Mouse (Mus musculus): ENCODE data around the gene Pbld2. TPM values are rescaled to one million over a fixed set of nuclear protein-coding genes. Genes with fewer than 3 reads are reported as not detected.
A peak's percentile ranks its signal among the peaks of the same experiment; 100 is the strongest.

Pbld2 gene
- polyA plus RNA-seq, 1 experiment from 2014 or later = 15.0 TPM

GRCm38 (mm10) chr10:63065988-63066387 is 41.9 kb downstream of the Pbld2 start:
- WGBS = 7% methylated on average over 5 of the region's 5 CpGs
- no peak overlapping the region for H3K4me3 ChIP-seq (ENCODE audit: low read depth, low read length)
- peak; percentile 85 for DNase-seq (ENCODE audit: low spot score)

GRCm38 (mm10) chr10:63086304-63086703 is 62.2 kb downstream of the Pbld2 start:
- H3K4me3 ChIP-seq (ENCODE audit: low read depth, low read length) = no peak overlapping the region
- H3K9ac ChIP-seq (ENCODE audit: low read length) = no peak overlapping the region
- no peaks in the 10 kb centered on the region for H3K27me3 ChIP-seq (ENCODE audit: control insufficient read depth, insufficient read depth, low read length)
- no peak overlapping the region for H3K27ac ChIP-seq (replicated peaks)
- no peaks in the 10 kb centered on the region for H3K9me3 ChIP-seq (ENCODE audit: control insufficient read depth, low read length)
- no peaks in the 10 kb centered on the region for H3K36me3 ChIP-seq (ENCODE audit: control insufficient read depth, insufficient read depth, low read length)
- no peak for ATAC-seq (ENCODE audit: low FRiP score, low TSS enrichment)
- TF ChIP-seq CTCF (IDR thresholded peaks at IDR 0.05; ENCODE audit: low read depth) (no peak), EP300 (optimal IDR thresholded peaks at IDR 0.05) (no peak)
- WGBS = 83% methylated on average over 10 of the region's 10 CpGs
- DNase-seq (ENCODE audit: low spot score) = no peak
- no peak overlapping the region for H3K4me2 ChIP-seq (replicated peaks; ENCODE audit: low read depth)
- H3K4me1 ChIP-seq (replicated peaks; ENCODE audit: control insufficient read depth, insufficient read depth) = no peaks in the 10 kb centered on the region

More at GRCm38 (mm10) chr10:63065988-63066387, 41.9 kb downstream of the Pbld2 start:
- Histone ChIP-seq H3K27me3 (ENCODE audit: control insufficient read depth, insufficient read depth, low read length) (no peaks in the 10 kb centered on the region), H3K4me2 (replicated peaks; ENCODE audit: low read depth) (no peak overlapping the region), H3K27ac (replicated peaks) (no peak overlapping the region), H3K4me1 (replicated peaks; ENCODE audit: control insufficient read depth, insufficient read depth) (no peaks in the 10 kb centered on the region; the same call in 1 of the 2 replicates), H3K9me3 (ENCODE audit: control insufficient read depth, low read length) (no peaks in the 10 kb centered on the region), H3K9ac (ENCODE audit: low read length) (no peak overlapping the region), H3K36me3 (ENCODE audit: control insufficient read depth, insufficient read depth, low read length) (no peaks in the 10 kb centered on the region)
- peak; percentile 83 for ATAC-seq (ENCODE audit: low FRiP score, low TSS enrichment)
- TF ChIP-seq EP300 (optimal IDR thresholded peaks at IDR 0.05) (no peak), CTCF (IDR thresholded peaks at IDR 0.05; ENCODE audit: low read depth) (peak; percentile 93)

GRCm38 (mm10) chr10:63089103-63089757 is 65.1 kb downstream of the Pbld2 start:
- Histone ChIP-seq H3K4me1 (replicated peaks; ENCODE audit: control insufficient read depth, insufficient read depth) (no peaks in the 10 kb centered on the region), H3K27ac (replicated peaks) (no peak overlapping the region), H3K27me3 (ENCODE audit: control insufficient read depth, insufficient read depth, low read length) (no peaks in the 10 kb centered on the region), H3K9me3 (ENCODE audit: control insufficient read depth, low read length) (no peaks in the 10 kb centered on the region), H3K4me3 (ENCODE audit: low read depth, low read length) (peak overlapping the region; percentile 17; the same call in 1 of the 2 replicates), H3K4me2 (replicated peaks; ENCODE audit: low read depth) (peak overlapping the region; percentile 58), H3K9ac (ENCODE audit: low read length) (peak overlapping the region; percentile 38; the same call in 1 of the 2 replicates), H3K36me3 (ENCODE audit: control insufficient read depth, insufficient read depth, low read length) (no peaks in the 10 kb centered on the region)
- DNase-seq (ENCODE audit: low spot score) (no peak), ATAC-seq (ENCODE audit: low FRiP score, low TSS enrichment) (no peak)
- no peak for TF ChIP-seq CTCF (IDR thresholded peaks at IDR 0.05; ENCODE audit: low read depth)
- TF ChIP-seq EP300 (optimal IDR thresholded peaks at IDR 0.05) = no peak
- WGBS = 55% methylated on average over 8 of the region's 8 CpGs

GRCm38 (mm10) chr10:63089758-63090571 is 65.8 kb downstream of the Pbld2 start:
- H3K4me2 ChIP-seq (replicated peaks; ENCODE audit: low read depth) = peak overlapping the region; percentile 58
- DNase-seq (ENCODE audit: low spot score) = peak; percentile 16
- TF ChIP-seq EP300 (optimal IDR thresholded peaks at IDR 0.05) (no peak), CTCF (IDR thresholded peaks at IDR 0.05; ENCODE audit: low read depth) (no peak)
- peak overlapping the region; percentile 17 for H3K4me3 ChIP-seq (ENCODE audit: low read depth, low read length)
- ATAC-seq (ENCODE audit: low FRiP score, low TSS enrichment) = no peak
- no peaks in the 10 kb centered on the region for H3K27me3 ChIP-seq (ENCODE audit: control insufficient read depth, insufficient read depth, low read length)
- peak overlapping the region; percentile 38 for H3K9ac ChIP-seq (ENCODE audit: low read length)
- H3K27ac ChIP-seq (replicated peaks) = no peak overlapping the region
- no peaks in the 10 kb centered on the region for H3K9me3 ChIP-seq (ENCODE audit: control insufficient read depth, low read length)
- no peaks in the 10 kb centered on the region for H3K36me3 ChIP-seq (ENCODE audit: control insufficient read depth, insufficient read depth, low read length)
- WGBS = 7% methylated on average over 26 of the region's 26 CpGs
- no peaks in the 10 kb centered on the region for H3K4me1 ChIP-seq (replicated peaks; ENCODE audit: control insufficient read depth, insufficient read depth)

- no peak overlapping the region for H3K4me2 ChIP-seq (replicated peaks; ENCODE audit: low read depth)
- no peak for DNase-seq (ENCODE audit: low spot score)
- H3K4me1 ChIP-seq (replicated peaks; ENCODE audit: control insufficient read depth, insufficient read depth) = no peaks in the 10 kb centered on the region
- H3K4me3 ChIP-seq (ENCODE audit: low read depth, low read length) = no peak overlapping the region
- ATAC-seq (ENCODE audit: low FRiP score, low TSS enrichment) = no peak
- no peak overlapping the region for H3K9ac ChIP-seq (ENCODE audit: low read length)
- H3K9me3 ChIP-seq (ENCODE audit: control insufficient read depth, low read length) = no peaks in the 10 kb centered on the region
- TF ChIP-seq CTCF (IDR thresholded peaks at IDR 0.05; ENCODE audit: low read depth) (no peak), EP300 (optimal IDR thresholded peaks at IDR 0.05) (no peak)
- no peaks in the 10 kb centered on the region for H3K27me3 ChIP-seq (ENCODE audit: control insufficient read depth, insufficient read depth, low read length)
- WGBS = 55% methylated on average over 7 of the region's 7 CpGs
- no peak overlapping the region for H3K27ac ChIP-seq (replicated peaks)
- H3K36me3 ChIP-seq (ENCODE audit: control insufficient read depth, insufficient read depth, low read length) = no peaks in the 10 kb centered on the region
Measured at GRCm38 (mm10) chr10:63091915-63092314, 67.8 kb downstream of the Pbld2 start.

Measured in stomach, postnatal 0 days (tissue).